Mouse (Mus musculus) erythroblast, adult 5-6 weeks (primary cell): ENCODE data around the gene Lypd5. TPM values are rescaled to one million over a fixed set of nuclear protein-coding genes. Genes with fewer than 3 reads are reported as not detected.
"Not testable (repeated sequence)": the region's sequence is repeated elsewhere in the genome, so short reads cannot be mapped to it uniquely, and the experiment has no call there.

Source experiments
- ATAC-seq: replicated peaks from 2 replicates; pipeline ENCODE4 v1.8.0; 2016; ENCODE audit warnings: moderate number of reproducible peaks, mild to moderate bottlenecking, moderate TSS enrichment, inconsistent platforms; ENCODE audit not compliant: poor library complexity, low FRiP score, severe bottlenecking
- total RNA-seq, 2 experiments: library from RNA; stranded (forward) in 1 of 2; stranded (reverse) in 1 of 2; fragments of 150-400 nt in 1 of 2; fragments of 200-764, 138-1000 nt in 1 of 2; gene quantifications; 2 replicates each; pipeline versions ENCODE4 v1.2.3 to v1.2.4; 2015 to 2017; ENCODE audit warnings: low replicate concordance in 2 of 2

Gene Lypd5
- total RNA-seq, 2 experiments from 2014 or later = not detected

- no peak for ATAC-seq
Measured at GRCm38 (mm10) chr7:24378049-24378701, 29.2 kb downstream of the Lypd5 start.

- ATAC-seq = no peak
Measured at GRCm38 (mm10) chr7:24379934-24380333, 30.9 kb downstream of the Lypd5 start.

GRCm38 (mm10) chr7:24380370-24380769 lies 31.4 kb downstream of the Lypd5 start:
- ATAC-seq = no peak

DNA sequence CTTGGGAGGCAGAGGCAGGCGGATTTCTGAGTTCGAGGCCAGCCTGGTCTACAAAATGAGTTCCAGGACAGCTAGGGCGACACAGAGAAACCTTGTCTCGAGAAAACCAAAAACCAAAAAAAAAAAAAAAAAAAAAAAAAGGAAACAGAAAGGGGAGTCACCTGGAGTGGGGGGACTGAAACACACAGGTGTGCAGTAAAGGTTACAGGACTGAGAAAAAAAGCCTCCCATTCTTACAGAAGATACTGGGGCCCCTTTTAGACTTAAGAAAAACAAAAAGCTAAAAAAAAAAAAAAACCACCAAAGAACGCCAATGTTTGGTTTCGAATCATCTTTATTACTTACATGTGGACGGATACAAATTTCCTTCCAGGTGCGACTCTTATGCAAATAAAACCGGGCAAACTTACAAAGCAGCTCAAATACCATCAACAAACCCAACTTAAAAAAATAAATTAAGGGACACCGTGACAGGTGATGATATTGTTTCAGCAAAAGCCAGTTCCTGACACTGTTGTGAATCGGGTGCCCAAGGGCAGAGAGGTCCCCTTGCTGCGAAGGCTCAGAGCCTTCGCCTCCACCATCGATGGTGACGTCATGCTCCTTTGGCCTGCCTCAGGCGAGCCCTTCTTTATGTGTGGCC lies 33.9 kb downstream of the Lypd5 start:
- no peak for ATAC-seq

- ATAC-seq = 0 out of 2 replicates have a peak, but pooled peaks have one; percentile 10
Measured at GRCm38 (mm10) chr7:24384070-24384469, 35.1 kb downstream of the Lypd5 start.

DNA sequence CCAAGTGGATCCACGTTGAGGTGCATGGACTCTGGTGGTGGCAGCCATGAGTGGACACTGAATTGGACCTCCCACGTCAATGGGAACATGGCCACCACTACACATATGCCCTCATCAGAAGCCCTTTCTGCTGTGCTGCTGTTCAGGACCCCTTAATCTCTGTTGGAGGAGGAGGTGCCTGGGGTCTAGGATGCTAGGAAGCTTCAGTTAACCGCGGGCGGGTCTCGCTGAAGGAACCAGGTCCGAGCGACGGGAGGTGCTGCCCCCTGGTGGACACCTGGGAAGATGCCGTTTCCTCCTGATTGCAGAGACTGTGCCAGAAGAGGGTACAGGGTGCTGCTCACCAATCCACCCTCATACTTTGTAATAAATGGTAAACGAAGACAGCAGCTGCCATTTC lies 35.8 kb downstream of the Lypd5 start:
- ATAC-seq = peak; percentile 47

DNA sequence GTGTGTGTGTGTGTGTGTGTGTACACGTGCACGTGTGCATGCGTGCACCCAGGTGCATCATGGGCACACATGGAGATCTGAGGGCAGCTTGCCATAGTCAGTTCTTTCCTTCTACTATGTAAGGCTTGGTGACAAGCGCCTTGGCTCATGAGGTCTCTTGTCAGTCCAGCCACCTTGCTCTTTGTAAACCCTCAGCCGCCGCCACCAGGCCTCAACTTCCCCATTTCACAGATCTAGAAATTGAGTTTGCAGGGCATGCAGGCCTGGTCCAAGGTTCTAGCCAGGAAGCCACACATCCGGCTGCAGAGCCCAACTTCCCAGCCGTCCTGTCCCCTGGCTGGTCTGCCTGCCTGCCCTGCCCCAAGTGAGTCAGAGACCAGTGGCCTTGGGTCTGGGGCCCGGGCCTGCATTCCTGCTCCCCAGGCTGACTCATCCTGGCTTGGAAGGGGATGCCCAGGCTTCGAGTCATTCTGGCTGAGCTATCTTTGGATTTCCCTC lies 38.1 kb downstream of the Lypd5 start:
- no peak for ATAC-seq

DNA sequence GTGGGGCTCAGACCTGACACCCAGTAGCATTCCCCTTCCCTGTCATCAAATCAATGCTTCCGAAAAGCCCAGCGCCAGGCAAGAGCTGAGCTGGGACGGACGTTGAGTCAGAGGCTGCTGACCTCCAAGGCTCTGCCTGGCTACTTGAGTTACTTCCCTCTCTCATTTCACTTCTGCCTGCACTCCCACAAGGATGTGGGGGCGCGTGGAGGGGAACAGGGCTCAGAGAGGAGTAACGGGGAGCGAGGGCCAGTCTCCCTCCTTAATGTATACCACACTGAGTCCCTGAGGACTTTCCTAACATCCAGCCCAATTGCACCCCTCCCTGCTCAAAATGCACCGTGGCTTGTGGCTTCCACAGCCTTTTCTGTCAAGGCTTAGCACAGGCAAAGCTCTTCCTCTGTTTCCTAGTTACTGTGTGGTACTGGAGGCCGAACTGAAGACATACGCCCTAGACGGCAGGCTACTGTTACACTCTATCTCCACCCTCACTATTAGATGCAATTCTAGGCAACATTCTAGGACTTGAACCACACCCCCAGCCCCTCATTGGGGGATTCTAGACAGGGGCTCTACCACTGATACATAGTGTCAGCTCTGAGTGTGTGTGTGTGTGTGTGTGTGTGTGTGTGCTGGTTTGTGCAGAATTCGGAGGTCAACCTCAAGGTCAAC lies 40.7 kb downstream of the Lypd5 start:
- no peak for ATAC-seq

GRCm38 (mm10) chr7:24390512-24390911 lies 41.5 kb downstream of the Lypd5 start:
- no peak for ATAC-seq

DNA sequence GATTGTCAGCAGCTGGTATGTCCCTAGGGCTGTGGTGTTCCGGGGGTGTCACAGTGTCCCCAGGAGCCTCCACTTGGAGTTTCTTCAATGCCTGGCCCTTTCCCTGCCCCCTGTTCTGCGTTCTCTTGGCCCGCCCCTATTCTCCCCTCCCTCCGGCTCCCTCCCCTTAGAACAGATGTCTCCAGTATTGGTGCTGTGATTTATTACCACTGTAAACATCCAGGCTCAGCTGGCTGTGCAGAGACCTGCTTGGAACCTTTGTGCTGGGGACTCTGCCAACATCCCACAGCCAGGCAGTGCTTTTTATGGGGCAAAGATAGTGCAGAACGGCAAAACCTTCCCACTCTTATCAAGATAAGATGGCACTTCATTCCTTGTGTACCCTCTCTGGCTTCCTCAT lies 42.1 kb downstream of the Lypd5 start:
- no peak for ATAC-seq

DNA sequence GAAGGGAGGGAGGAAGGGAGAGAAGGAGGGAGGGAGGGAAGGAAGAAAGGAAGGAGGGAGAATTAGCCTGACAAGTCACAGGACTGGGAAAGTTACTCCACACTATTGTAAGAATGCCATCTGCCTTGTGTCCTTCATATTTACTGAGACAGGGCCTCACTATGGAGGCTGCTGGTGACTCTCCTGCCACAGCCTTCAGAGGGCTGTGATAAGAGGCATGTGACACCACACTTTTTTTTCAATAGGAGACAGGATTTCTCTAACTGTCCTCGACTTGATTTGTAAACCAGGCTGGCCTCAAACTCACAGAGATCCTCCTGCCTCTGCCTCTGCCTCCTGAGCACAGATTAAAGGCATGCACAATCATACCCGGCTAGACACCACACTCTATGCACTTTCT lies 42.7 kb downstream of the Lypd5 start:
- no peak for ATAC-seq

- no peak for ATAC-seq
Measured at GRCm38 (mm10) chr7:24394054-24394453, 45.1 kb downstream of the Lypd5 start.

DNA sequence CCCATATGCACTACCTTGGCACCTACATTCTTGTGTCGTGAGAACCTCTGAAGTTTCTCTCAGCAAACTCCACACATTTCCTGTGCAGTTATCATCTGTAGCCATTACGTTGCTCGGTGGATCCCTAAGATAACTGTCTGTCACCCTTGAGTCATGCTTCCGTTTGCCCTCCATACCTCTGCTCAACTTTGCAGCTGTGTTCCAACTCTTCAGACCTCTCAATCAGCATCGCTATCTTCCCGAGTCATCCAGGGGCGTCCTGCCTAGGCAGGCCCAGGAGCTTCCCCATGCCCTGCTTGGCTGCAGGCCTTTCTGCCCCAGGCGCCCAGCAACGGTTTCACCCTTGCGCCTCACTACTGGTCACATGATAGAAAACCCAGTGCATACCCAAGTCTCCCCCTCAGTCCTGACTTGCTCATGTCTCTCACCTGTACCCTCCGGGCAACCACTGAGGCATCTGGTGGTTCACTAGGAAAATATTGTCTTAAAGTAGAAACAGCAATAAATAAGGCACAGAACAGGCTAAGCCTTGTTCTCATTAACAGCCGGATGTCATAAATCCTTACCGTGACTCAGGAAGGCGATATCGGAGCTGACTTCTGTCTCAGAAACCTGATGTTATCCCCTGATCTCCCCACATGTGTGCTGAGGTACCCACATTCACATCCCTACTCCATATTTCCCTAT lies 45.6 kb downstream of the Lypd5 start:
- peak; percentile 24 for ATAC-seq

DNA sequence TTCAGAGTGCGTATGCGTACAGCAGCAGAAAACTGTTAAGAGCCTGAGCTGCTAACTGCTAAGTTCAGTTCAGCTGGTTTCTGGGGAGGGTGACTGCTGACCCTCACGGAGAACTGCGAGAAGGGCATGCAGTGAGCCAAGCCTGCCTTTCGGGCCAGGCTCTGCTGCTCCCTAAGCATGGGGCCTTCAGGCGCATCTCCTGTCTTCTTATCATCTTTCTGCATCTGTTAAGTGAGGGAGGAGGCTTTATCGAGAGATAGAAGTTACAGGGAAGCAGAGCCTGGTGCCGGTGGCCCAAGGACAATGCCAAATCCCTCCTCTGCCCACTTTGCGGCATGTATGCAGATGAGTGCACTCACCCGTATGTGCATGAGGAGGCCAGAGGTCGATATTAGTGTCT lies 47.8 kb downstream of the Lypd5 start:
- peak; percentile 25; the same call in 1 of the 2 replicates for ATAC-seq

- ATAC-seq = no peak
Measured at GRCm38 (mm10) chr7:24398364-24398913, 49.4 kb downstream of the Lypd5 start.

GRCm38 (mm10) chr7:24399256-24400081 lies 50.5 kb downstream of the Lypd5 start, which contains the start of gene Smg9:
Smg9 (plus strand) TSS chr7:24399619.
- peak; percentile 78 for ATAC-seq

DNA sequence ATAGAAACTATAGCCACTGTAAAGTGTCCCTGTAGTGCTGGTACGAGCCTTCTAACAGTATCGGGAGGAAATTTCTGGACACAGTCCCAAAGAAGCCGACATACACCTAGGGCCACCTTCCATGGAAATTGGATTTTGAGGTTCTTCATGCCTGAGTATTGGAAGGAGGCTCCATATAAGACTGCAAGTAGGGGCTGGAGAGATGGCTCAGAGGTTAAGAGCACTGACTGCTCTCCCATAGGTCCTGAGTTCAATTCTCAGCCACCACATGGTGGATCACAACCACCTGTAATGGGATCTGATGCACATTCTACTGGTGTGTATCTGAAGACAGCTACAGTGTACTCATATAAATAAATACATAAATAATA lies 51.1 kb downstream of the Lypd5 start:
- peak; percentile 10 for ATAC-seq

GRCm38 (mm10) chr7:24400489-24400888 lies 51.5 kb downstream of the Lypd5 start:
- not testable (repeated sequence) for ATAC-seq

- ATAC-seq = no peak
Measured at GRCm38 (mm10) chr7:24402851-24403250, 53.9 kb downstream of the Lypd5 start.
